Mouse (Mus musculus): Measurements from ENCODE around the gene Gm37240.

DNA sequence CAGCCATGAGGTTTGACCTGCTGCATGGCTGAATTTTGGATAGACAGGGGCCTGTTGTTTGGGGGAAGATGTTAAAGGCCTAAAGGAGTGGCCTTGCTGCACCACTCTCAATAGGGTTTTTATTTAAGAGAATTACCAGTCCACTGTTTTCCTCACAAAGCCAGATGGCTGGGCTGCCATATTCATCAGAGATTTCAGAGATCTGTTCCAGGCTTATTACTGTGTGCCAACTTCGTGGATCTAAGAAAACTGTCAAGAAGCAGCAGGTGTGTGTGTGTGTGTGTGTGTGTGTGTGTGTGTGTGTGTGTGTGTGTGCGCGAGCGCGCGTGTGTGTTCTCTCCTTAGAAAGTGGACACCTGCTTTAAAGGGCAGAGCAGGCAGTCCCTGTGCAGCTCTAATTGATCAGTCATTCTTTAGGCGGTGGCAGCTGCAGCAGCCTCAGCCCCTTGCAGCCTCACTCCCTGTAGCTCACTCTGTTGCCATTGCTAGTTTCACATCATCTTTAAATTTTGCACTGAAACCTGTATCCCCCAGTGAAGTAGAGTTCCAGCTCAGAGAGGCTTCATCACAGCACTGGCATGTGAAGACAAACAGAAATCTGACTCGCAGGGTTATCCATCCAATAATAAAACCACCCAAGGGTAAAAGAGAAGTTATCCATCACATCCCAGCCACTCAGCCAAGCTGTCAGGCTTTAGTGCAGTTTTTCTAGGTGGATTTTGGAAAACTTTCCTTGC, 252.8 kb downstream of the Gm37240 start:
- no peak for TF ChIP-seq POLR2A (IDR thresholded peaks at IDR 0.05; ENCODE audit: insufficient read depth, low read depth, low read length)
- TF ChIP-seq CTCF (IDR thresholded peaks at IDR 0.05; ENCODE audit: insufficient read depth, low read depth, low read length): no peak

Data from olfactory bulb, adult 2 months (tissue).